Mouse (Mus musculus) kidney, adult 2 months (tissue): ENCODE measurements at regions not wholly inside any gene's neighbourhood (a gene's known extent, or its start where the extent isn't known, plus 50 kb on each side); places are given as distances from the start of the nearest gene placed in this dataset.

Experiments
- DNase-seq: peaks from one replicate; pipeline ENCODE4 v3.0.0; 2021
- H3K27ac ChIP-seq: fragments of 200-500 bp; 2 replicates; pipeline ENCODE4 v1.5.1; 2012; ENCODE audit warnings: low read depth, low read length, control low read depth, inconsistent platforms; ENCODE audit not compliant: insufficient read depth
- H3K27me3 ChIP-seq: fragments of 200-500 bp; replicated peaks from 2 replicates; pipeline ENCODE4 v1.6.1; 2012; ENCODE audit warnings: mild to moderate bottlenecking, moderate library complexity, low read length, inconsistent platforms; ENCODE audit not compliant: control insufficient read depth, insufficient read depth
- H3K36me3 ChIP-seq: fragments of 200-500 bp; 2 replicates; pipeline ENCODE4 v1.6.1; 2012; ENCODE audit warnings: mild to moderate bottlenecking, moderate library complexity, low read length, inconsistent platforms; ENCODE audit not compliant: control insufficient read depth, insufficient read depth
- H3K4me1 ChIP-seq: fragments of 200-500 bp; 2 replicates; pipeline ENCODE4 v1.6.1; 2011; ENCODE audit warnings: low read length; ENCODE audit not compliant: control insufficient read depth, insufficient read depth
- H3K4me3 ChIP-seq: fragments of 200-500 bp; 2 replicates; pipeline ENCODE4 v1.5.1; 2011; ENCODE audit warnings: mild to moderate bottlenecking, low read depth, low read length, control low read depth; ENCODE audit not compliant: insufficient read depth
- CTCF ChIP-seq: fragments of 200-500 bp; conservative IDR thresholded peaks from 2 replicates; pipeline ENCODE4 v1.5.1; 2011; ENCODE audit warnings: low read depth, mild to moderate bottlenecking, control low read depth, low read length, moderate library complexity, mixed read lengths; ENCODE audit not compliant: insufficient read depth, insufficient read length
- POLR2A ChIP-seq: fragments of 200-500 bp; IDR thresholded peaks from one replicate; pipeline ENCODE4 v1.6.1; 2011; ENCODE audit warnings: low read depth, low read length, control low read depth
- WGBS: fragments of 180-500 bp; shearing (Covaris S2); methylation state at CpG from one replicate; pipeline ENCODE4 v1.1.7; 2018; 5-methylcytosine and 5-hydroxymethylcytosine counted together

GRCm38 (mm10) chr8:97477098-97477457, 1588.7 kb upstream of the Got2 start:
- Histone ChIP-seq H3K27ac (no peak overlapping the region), H3K4me1 (no peaks in the 10 kb centered on the region), H3K36me3 (no peaks in the 10 kb centered on the region), H3K27me3 (no peaks in the 10 kb centered on the region), H3K4me3 (no peak overlapping the region)
- 56% methylated on average over 2 of the region's 2 CpGs for WGBS
- no peak for DNase-seq
- TF ChIP-seq CTCF (no peak), POLR2A (no peak)

GRCm38 (mm10) chr8:97476430-97477097, 1588.2 kb upstream of the Got2 start:
- Histone ChIP-seq H3K4me1 (no peaks in the 10 kb centered on the region), H3K4me3 (no peak overlapping the region), H3K27ac (no peak overlapping the region), H3K36me3 (no peaks in the 10 kb centered on the region), H3K27me3 (no peaks in the 10 kb centered on the region)
- 76% methylated on average over 7 of the region's 7 CpGs for WGBS
- no peak for DNase-seq
- TF ChIP-seq CTCF, result no peak
- no peak for TF ChIP-seq POLR2A

GRCm38 (mm10) chr8:97473326-97473725, 1585.0 kb upstream of the Got2 start:
- no peak for DNase-seq
- H3K36me3 ChIP-seq, result no peaks in the 10 kb centered on the region
- H3K27ac ChIP-seq, result no peak overlapping the region
- no peaks in the 10 kb centered on the region for H3K27me3 ChIP-seq
- H3K4me1 ChIP-seq, result no peaks in the 10 kb centered on the region
- no peak overlapping the region for H3K4me3 ChIP-seq
- WGBS, result 69% methylated on average over 3 of the region's 3 CpGs
- TF ChIP-seq POLR2A, result no peak
- no peak for TF ChIP-seq CTCF

GRCm38 (mm10) chr8:97461478-97461877, 1573.1 kb upstream of the Got2 start:
- Histone ChIP-seq H3K4me3 (no peak overlapping the region), H3K27ac (no peak overlapping the region), H3K36me3 (no peaks in the 10 kb centered on the region), H3K4me1 (no peaks in the 10 kb centered on the region), H3K27me3 (no peaks in the 10 kb centered on the region)
- DNase-seq, result no peak
- TF ChIP-seq CTCF (no peak), POLR2A (no peak)

- Histone ChIP-seq H3K4me3 (no peak overlapping the region), H3K4me1 (no peaks in the 10 kb centered on the region), H3K36me3 (no peaks in the 10 kb centered on the region), H3K27ac (no peak overlapping the region), H3K27me3 (no peaks in the 10 kb centered on the region)
- DNase-seq, result peak; percentile 7
- TF ChIP-seq POLR2A (no peak), CTCF (no peak)
- 75% methylated on average over 8 of the region's 8 CpGs for WGBS
These were observed 1559.3 kb upstream of the Got2 start for GRCm38 (mm10) chr8:97447696-97448095.

- WGBS, result 16% methylated on average over 1 of the region's 1 CpGs
- DNase-seq, result no peak
- no peak overlapping the region for H3K27ac ChIP-seq
- no peaks in the 10 kb centered on the region for H3K36me3 ChIP-seq
- no peaks in the 10 kb centered on the region for H3K4me1 ChIP-seq
- TF ChIP-seq CTCF (no peak), POLR2A (no peak)
- H3K4me3 ChIP-seq, result no peak overlapping the region
- H3K27me3 ChIP-seq, result no peaks in the 10 kb centered on the region
These were observed 1553.1 kb upstream of the Got2 start for GRCm38 (mm10) chr8:97441483-97441882.

- TF ChIP-seq CTCF (no peak), POLR2A (no peak)
- no peaks in the 10 kb centered on the region for H3K36me3 ChIP-seq
- no peaks in the 10 kb centered on the region; the same call in 1 of the 2 replicates for H3K4me1 ChIP-seq
- no peak overlapping the region for H3K4me3 ChIP-seq
- DNase-seq, result peak; percentile 6
- H3K27ac ChIP-seq, result no peak overlapping the region
- 56% methylated on average over 5 of the region's 5 CpGs for WGBS
- no peaks in the 10 kb centered on the region for H3K27me3 ChIP-seq
These were observed 1545.2 kb upstream of the Got2 start for GRCm38 (mm10) chr8:97433584-97433983.
